Mouse (Mus musculus) erythroid progenitor cell, adult 5-6 weeks (primary cell): Measurements from ENCODE around the gene Myom1. TPM values are rescaled to one million over a fixed set of nuclear protein-coding genes. Genes with fewer than 3 reads are reported as not detected.

ENCODE experiments used
- ATAC-seq: replicated peaks from 2 replicates; pipeline ENCODE4 v1.8.0; 2016; ENCODE audit warnings: moderate number of reproducible peaks, mild to moderate bottlenecking, moderate TSS enrichment, inconsistent platforms; ENCODE audit not compliant: poor library complexity, low FRiP score, severe bottlenecking
- total RNA-seq, 2 experiments: library from RNA; stranded (forward) in 1 of 2; stranded (reverse) in 1 of 2; fragments of 150-400 nt in 1 of 2; fragments of 186-747, 209-891 nt in 1 of 2; gene quantifications; 2 replicates each; pipeline versions ENCODE4 v1.2.3 to v1.2.4; 2015 to 2017; ENCODE audit warnings: low replicate concordance in 2 of 2

The Myom1 gene
- total RNA-seq, 2 experiments from 2014 or later, result 0.42 TPM; not detected in 1

DNA sequence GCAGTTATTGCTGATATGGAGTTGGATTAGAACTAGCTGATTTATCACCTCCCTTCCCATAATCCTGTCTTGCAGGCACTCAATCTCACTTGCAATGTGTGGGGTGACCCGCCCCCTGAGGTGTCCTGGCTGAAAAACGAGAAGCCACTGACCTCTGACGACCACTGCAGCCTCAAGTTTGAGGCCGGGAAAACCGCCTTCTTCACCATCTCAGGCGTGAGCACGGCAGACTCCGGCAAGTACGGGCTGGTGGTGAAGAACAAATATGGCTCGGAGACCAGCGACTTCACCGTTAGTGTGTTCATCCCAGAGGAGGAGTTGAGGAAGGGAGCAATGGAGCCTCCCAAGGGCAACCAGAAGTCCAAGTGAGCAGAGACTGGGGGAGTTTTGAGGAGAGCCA is 123.6 kb downstream of the Myom1 start:
- no peak for ATAC-seq

DNA sequence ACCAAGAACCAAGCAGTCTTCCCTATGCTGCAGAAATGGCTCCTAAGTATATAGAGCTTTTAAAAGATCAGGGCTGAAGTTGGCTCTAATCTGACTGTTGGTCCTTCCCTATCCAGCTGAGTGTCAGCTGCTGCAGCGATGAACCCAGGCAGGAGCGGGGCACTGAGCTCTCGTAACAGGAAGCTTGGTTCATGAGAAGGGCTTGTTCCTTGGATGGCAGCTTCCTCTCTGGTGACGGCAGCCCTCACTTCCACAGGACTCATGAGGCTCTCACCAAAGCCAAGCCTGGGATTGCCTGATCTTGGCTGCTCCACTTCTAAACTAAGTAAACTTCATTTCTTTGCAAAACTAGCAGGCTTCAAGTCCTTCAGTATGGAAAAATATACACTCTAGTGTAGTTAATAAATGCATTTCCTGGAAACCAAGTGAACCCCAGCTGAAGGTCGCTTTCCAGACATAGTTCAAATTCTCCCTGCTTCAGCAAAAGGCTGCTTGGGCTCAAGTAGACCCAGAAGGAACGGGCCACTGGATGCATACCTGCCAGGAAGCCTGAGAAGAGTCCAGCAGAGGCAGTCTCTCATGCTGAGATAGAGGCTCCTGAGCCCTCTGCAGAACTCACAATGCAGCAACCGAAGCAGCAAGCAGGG is 125.2 kb downstream of the Myom1 start:
- ATAC-seq, result no peak

GRCm38 (mm10) chr17:71129489-71130261 is 127.2 kb downstream of the Myom1 start:
- no peak for ATAC-seq

DNA sequence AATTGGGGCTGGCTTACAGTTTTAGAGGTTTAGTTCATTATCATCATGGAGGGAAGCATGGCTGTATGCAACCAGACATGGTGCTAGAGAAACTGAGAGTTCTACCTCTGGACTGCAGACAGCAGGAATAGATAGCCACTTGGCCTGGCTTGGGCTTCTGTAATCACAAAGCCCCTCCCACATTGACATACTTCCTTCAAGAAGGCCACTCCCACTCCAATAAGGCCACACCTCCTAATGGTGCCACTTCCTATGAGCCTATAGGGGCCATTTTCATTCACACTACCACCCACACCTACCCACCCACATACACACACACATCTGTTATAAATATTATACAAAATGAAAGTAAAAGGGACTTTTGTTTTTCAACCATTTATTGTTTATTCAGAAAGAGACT is 129.8 kb downstream of the Myom1 start:
- no peak for ATAC-seq

- ATAC-seq, result no peak
Measured at GRCm38 (mm10) chr17:71132856-71133439, 130.5 kb downstream of the Myom1 start.

DNA sequence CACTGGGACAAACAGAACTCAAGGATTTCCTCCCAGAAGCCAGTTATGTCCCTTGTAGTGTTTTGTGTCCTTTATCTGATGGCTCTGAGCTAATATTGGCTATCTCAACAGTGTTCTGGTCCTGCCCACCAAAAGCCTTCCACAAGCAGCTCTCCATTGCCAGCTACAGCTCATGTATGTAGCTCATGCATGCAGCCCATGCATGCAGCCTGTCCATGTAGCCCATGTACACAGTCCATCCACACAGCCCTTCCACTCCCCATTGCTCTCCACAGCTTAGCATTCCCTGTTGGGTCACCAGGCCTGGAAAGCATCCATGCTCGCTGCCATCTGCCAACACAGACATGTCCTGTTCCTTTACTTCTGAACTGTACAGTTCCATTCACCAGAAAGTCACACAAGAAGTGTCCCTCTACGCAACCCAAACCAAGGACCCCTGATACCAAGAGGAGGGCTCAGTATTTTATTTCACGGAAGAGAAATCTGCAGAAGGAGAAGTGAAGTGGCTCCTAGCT is 132.1 kb downstream of the Myom1 start:
- ATAC-seq, result no peak

DNA sequence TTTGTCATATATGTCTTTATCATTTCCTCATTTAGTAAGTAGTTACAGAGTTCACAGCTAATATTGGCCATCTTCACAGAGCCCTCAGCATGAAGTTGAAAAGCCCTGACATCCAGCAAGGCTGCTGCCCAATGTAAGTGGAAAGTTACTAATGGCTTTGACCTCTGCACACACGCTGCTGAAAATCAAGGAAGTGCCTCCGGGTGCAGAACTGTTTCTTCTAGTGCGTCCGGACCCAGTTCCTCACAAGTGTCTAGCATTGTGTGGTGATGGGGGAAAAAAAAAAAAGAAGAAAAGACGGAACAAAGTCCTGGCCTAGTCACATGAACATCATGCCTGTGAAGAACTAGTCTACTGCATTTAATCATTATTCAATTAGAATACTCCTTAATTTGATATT is 132.7 kb downstream of the Myom1 start:
- no peak for ATAC-seq

DNA sequence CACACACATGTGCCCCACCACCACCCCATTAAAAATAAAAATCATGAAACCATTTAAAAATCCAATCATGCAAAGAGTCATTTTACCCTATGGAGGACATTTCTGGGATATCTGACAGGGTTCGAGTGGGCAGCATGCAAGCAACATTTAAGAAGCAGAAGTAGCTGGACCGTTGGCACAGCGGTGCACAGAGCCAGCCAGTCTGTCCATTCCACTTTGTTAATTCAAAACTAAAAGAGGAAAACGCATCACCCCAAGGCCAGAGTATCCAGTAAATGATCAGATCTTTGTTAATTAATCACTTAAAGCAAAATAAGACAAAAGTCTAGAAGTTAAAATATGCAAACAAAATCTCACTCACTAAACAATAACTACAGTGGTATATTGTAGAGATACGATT is 133.4 kb downstream of the Myom1 start:
- no peak for ATAC-seq

GRCm38 (mm10) chr17:71136384-71137333 is 134.2 kb downstream of the Myom1 start:
- ATAC-seq, result no peak

DNA sequence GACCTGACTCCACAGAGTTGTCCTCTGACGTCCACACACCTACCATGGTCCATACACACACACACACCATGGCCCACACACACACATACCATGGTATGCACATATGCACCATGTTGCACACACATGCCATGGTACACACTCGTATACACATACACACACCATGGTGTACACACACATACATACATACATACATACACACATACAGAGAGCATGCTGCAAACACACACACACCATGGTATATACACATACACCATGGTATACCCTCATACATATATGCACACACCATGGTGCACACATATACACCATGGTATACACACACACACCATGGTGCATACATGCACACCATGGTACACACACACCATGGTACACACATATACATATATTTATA is 134.9 kb downstream of the Myom1 start:
- no peak for ATAC-seq

DNA sequence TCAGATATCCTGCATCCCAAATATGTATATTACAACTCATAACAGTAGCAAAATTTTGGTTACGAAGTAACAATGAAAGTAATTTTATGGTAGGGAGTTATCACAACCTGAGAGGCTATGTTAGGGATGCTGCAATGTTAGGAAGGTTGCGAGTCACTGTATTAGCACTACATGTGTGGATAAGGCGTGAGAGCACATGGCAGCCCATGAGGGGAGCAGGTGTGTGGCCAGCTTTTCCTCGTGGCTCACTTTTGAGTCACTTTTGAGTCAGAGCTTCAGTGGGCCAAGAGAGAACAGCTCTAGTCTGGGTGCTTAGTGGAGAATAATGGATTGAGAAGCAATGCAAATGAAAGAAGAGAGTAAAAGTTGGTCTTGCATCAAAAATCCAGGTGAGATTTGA is 139.6 kb downstream of the Myom1 start:
- ATAC-seq, result no peak

DNA sequence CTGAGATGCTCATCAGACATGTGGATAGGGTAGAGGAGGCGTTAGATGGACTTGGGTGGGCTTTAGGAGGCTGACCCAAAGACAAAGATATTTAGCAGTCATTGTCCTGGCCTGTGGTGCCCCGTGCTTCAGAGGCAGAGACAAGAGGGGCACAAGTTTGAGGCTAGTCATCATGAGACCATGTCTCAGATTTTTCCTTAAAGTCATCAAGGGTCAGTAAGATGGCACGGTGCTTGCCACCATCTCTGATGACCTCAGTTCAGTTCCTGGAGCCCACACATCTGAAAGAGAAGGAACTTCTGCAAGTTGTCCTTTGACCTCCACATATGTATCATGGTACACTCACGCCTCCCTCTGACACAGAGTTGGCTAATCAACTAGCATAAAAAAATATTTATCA is 140.7 kb downstream of the Myom1 start:
- no peak for ATAC-seq

DNA sequence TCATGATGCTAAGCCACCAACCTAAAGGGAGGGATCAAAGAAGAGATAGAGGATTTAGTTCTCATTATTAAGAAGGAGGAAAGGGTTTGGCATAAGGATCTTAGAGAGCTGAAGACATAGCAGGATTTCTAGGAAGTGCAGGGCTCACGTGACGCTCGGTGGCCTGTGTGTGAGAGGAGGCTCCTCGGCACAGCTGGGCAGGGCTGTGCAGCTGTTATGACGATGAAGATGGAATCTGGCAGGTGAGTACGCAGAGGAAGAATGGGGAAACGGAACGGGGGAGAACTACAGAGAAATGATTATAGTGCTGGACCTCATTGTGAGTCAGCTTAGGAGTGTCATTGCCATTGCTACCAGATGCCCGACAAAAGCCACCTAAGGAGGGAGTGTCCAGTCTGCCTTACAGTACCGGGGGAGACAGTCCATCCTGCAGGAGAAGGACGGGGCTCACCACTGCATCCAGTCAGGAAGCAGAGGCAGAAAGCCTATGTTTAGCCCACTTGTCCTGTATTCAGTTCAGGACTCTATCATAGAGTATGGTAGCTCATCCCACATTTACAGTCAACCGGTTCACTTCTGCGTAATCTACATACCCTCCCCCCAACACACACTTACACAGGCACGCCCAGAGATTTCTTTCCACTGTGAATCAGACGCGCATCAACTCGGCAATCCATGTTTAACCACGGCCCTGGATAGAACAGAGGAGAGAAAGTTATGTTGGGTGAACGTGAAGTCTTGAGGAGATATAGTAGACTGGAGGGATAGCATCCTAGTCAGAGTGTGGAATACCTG is 142.1 kb downstream of the Myom1 start:
- no peak for ATAC-seq

DNA sequence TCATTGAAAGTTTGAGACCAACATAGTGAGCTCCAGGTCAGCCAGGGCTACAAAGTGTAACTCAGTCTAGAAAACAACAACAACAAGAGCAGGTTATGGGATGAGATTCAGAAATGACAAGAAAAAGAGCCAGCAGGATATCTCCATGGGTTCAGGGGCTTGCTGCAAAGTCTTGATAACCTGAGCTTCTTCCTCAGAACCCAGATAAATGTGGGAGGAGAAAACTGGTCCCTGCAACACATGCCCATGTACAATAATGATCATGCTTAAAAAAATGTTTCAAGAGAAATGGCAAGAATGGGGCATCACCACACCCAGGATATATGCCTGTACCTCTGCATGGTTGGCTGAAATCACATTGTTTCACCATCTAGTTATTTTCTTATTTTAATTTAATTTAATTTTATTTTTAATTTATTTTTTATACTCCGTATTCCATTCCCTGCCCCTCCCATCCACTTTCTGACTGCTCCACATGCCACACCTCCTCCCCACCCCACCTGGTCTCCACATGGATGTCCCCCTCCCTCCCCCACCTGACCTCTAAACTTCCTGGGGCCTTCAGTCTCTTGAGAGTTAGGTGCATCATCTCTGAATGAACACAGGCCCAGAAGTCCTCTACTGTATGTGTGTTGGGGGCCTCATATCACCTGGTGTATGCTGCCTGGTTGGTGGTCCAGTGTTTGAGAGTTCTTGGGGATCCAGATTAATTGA is 143.0 kb downstream of the Myom1 start:
- peak; percentile 75 for ATAC-seq

DNA sequence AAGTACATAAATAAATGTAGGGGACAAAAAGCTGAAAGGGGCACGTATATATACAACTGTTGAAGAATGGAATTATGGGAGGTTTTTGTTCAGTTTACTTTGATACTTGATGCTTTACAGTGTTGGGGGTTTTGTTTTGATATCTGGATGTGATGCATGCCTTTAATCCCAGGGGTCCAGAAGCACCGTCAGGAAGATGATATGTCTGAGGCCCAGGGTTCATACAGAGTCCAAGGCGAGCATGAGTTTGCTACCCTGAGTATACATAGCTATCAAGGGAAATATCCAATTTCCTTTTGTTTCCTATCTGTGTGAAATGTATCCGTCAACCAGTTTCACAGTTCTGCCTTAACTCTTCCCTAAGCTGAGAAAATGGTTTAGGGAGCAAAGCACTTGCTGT is 150.9 kb downstream of the Myom1 start:
- ATAC-seq, result no peak

DNA sequence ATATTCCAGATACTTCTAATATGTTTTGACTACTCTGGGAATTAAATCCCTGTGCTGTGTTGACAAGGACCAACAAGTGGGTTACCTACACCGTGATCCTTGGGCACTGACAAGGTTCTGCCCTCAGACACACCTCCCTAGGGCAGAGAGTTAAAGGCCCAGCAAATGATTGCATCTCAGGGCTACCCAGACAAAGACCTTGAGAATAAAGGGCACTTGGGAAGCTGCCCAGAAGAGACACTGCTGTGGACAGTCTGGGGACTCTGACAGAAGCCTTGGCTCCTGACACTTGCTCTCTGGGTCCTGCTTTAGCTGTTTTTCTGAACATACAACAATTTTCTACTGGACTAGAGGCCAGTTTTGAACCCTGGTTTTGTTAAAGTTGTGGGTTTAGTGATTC is 152.8 kb downstream of the Myom1 start:
- ATAC-seq, result no peak

DNA sequence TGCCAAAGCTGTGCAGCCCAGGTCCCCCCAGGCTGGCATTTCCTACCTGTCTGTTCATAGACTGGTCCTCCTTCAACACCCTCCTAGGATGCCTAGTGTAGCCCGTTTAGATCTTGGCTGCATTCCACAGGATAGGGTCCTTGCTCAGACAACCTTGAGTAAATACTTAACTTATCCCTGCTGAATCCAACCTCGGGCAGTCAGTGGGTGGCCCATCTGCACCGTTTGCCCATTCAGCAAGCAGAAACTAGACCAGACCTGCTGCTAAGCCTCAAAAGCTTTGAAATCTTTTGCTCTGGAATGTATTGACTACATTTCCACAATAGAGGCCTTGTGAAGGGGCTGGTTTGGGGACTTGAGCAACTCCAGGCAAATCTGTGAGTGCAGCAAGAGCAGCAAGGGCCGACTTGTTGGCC is 156.7 kb downstream of the Myom1 start:
- ATAC-seq, result no peak

- ATAC-seq, result no peak
Measured at GRCm38 (mm10) chr17:71159720-71160119, 157.3 kb downstream of the Myom1 start.
